Mouse (Mus musculus) urinary bladder, adult 2 months (tissue): Measurements from ENCODE around the gene Olfr1445. TPM values are rescaled to one million over a fixed set of nuclear protein-coding genes. Genes with fewer than 3 reads are reported as not detected.

Experiments used
- DNase-seq: peaks from one replicate; pipeline ENCODE4 v3.0.0; 2022; ENCODE audit warnings: low spot score
- polyA plus RNA-seq: library from polyadenylated mRNA; depleted of rRNA; stranded (reverse); fragments of >200 nt; gene quantifications from 2 replicates; pipeline ENCODE4 v1.2.3, GENCODE M21; 2012; rRNA removed

Gene Olfr1445
- not detected in 2 replicates for polyA plus RNA-seq

DNA sequence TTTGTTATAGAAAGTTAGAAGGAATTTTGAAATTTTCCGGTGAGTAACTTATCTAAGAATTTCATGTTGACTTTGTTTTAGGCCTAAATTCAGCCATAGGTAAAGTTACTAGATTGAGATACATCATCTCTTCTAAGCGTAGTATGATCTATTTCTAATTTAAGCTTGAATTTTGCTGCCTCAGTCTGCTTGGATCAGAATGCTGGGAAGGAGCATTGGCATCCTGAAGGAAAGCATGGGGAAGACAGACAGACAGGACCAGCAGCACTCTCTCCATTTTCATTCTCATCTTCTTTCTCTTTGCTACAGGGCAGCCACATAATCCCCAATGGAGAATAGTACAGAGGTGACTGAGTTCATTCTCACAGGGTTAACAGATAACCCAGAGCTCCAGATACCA, at the start of gene Olfr1445:
Olfr1445 (plus strand) TSS at position 301 of the 400 bp plus-strand sequence.
- no peak for DNase-seq

GRCm38 (mm10) chr19:12838507-12838906, 45.1 kb upstream of the Olfr1445 start:
- no peak for DNase-seq

DNA sequence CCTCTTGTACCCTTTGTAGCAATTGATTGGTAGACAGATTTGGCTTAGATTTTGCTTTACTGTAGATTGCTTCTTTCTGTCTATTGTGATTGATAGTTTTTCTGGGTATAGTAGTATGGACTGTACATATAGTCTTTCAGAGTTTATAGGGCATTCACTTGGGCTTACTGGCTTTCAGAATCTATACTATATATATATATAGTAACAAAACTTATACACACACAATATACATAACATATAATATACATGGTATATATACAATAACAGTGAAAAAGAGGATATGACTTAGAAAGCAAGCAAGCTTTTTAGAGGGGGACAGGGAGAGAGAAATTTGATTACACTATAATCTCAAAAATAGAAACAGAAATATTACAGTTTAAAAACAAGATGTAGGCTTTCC, 37.3 kb upstream of the Olfr1445 start, which contains the start of gene Gm5244:
Gm5244 (plus strand) TSS at position 301 of the 400 bp plus-strand sequence.
- DNase-seq: no peak

DNA sequence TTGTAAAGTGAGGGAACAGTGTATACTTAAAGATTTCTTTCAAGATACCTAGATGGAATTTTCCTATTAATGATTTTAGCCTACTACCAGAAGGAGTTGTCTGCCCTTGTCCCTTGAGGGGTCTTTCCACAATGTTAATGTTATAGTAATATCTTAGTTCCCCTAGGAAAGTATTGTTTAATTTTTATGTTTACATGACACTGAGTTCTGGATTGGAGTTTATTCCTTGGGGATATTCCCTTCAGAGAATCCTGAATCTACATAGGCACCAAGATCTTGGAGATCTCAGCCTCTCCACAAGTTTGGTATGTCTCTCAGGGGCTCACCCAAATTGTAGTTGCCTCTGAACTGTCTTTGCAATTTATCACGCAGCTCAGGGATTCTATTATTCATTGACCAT, 26.7 kb upstream of the Olfr1445 start, which contains the start of gene Olfr1444:
Olfr1444 (plus strand) TSS at position 301 of the 400 bp plus-strand sequence.
- DNase-seq: no peak

- DNase-seq: no peak
Measured at GRCm38 (mm10) chr19:12893424-12893823, 9.8 kb downstream of the Olfr1445 start, which contains the start of gene Olfr1446. Olfr1446 (minus strand) TSS chr19:12893524.

DNA sequence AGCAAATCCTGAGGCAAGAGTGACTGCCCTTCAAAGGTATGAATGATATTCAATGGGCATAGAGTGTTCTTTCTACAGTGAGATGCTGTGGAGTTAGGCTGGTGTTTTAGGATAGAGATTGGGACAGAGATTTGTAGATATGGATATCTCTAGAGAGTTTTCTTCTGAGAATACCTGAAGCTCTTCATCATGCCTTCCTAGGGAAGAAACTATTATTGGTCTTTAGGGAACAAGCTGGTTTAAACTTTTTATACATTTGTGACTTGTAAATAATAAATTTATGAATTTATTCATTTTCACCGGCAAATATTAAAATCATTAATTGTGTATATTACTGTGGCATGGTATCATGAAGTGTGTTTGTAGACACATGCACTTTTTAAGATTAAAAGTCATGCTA, 20.0 kb downstream of the Olfr1445 start, which contains the start of gene Olfr1447:
Olfr1447 (minus strand) TSS at position 101 of the 400 bp plus-strand sequence.
- DNase-seq: no peak

GRCm38 (mm10) chr19:12924319-12924718, 40.7 kb downstream of the Olfr1445 start, which contains the start of gene Olfr1448:
Olfr1448 (minus strand) TSS chr19:12924419.
- no peak for DNase-seq

DNA sequence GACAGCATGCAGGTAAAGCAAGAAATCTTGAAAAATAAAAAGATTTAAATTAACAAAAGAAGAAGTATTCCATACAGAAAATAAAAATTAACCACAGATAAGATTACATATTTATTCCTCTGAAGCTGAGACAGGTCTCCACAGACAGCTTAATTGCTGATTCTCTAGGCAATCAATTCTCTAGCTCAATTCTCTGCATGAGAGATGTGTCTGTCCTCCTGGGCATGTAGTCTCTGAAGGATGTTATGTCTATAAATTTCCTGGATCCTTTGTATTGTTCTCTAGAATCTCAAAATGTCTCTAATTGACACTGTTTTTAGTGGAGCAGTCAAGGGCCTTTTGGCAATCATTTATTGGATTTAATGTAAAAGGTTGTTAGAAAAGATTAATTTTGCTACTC, 46.9 kb downstream of the Olfr1445 start, which contains the start of gene Olfr1449:
Olfr1449 (plus strand) TSS at position 301 of the 400 bp plus-strand sequence.
- DNase-seq: no peak

Other genes with a start within 250 kb of the Olfr1445 start
- gene Olfr1442, start 213.4 kb upstream of the Olfr1445 start, polyA plus RNA-seq: not detected in 2 replicates
- not detected in 2 replicates for gene Olfr1443, start 205.7 kb upstream of the Olfr1445 start, polyA plus RNA-seq
- not detected in 2 replicates for gene Keg1, start 188.1 kb upstream of the Olfr1445 start, polyA plus RNA-seq
- gene Cntf, start 118.2 kb upstream of the Olfr1445 start, polyA plus RNA-seq: 1.8 and 2.9 TPM in 2 replicates
- gene Zfp91, start 87.7 kb upstream of the Olfr1445 start, polyA plus RNA-seq: 37.0 and 44.0 TPM in 2 replicates
- gene Lpxn, start 87.7 kb upstream of the Olfr1445 start, polyA plus RNA-seq: 4.3 and 5.1 TPM in 2 replicates
- gene Gm5244, start 37.2 kb upstream of the Olfr1445 start, polyA plus RNA-seq: not detected in 2 replicates
- not detected in 2 replicates for gene Olfr1444, start 26.6 kb upstream of the Olfr1445 start, polyA plus RNA-seq
- not detected in 2 replicates for gene Olfr1446, start 9.7 kb downstream of the Olfr1445 start, polyA plus RNA-seq
- not detected in 2 replicates for gene Olfr1447, start 19.9 kb downstream of the Olfr1445 start, polyA plus RNA-seq
- not detected in 2 replicates for gene Olfr1448, start 40.6 kb downstream of the Olfr1445 start, polyA plus RNA-seq
- not detected in 2 replicates for gene Olfr1449, start 47.0 kb downstream of the Olfr1445 start, polyA plus RNA-seq
- not detected in 2 replicates for gene Olfr1450, start 66.4 kb downstream of the Olfr1445 start, polyA plus RNA-seq
- not detected in 2 replicates for gene Olfr1451, start 111.2 kb downstream of the Olfr1445 start, polyA plus RNA-seq
- not detected in 2 replicates for gene Olfr1453, start 144.5 kb downstream of the Olfr1445 start, polyA plus RNA-seq
- not detected in 2 replicates for gene Olfr1454, start 176.8 kb downstream of the Olfr1445 start, polyA plus RNA-seq
- not detected in 2 replicates for gene Olfr1457, start 214.0 kb downstream of the Olfr1445 start, polyA plus RNA-seq
- not detected in 2 replicates for gene Olfr1458, start 222.9 kb downstream of the Olfr1445 start, polyA plus RNA-seq